ENCODE assay signal across 8 mouse cellular contexts in the genomic region with DNA sequence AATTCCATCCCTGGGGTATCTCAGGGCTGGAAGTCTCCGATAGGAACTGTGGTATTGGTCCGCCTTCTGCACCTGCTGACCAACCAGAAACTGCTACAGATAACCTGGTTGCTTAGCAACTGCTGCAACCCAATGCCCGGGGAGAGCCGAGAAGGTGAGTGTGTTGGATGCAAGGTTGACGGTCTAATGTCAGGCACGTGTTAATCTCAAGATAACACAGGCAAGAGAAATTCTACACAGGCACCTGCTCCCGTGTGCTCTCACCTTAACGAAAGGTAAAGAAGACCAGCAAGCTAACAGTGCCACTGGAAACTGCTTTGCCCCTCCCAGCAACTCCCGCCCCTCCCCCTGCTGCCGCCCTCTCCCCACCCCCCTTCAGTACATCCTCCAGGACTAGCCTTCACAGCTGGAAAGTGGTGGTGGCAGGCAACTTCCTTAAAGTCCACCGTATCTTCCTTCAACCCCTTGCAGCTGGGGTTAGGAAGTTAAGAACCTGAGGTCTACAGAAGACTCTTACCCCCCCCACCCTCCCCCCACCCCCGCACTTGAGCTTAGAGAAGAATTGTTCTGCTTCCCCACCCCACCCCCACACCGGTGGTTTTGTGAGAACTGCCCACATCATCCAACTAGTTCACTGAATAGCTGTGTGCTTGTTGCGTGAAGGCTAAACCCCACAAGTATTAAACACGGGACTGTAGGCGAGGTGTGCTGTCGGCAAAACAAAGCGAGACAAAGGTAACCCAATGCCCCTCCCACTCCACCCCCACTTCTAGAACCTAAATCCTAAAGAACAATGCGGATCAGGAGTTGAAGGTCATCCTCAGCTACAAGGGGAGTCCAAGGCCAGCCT. TPM values are rescaled to one million over a fixed set of nuclear protein-coding genes. Genes with fewer than 3 reads are reported as not detected.
A peak's percentile ranks its signal among the peaks of the same experiment; 100 is the strongest.
DNase-seq lines count a peak whose midpoint lies in the region; ATAC-seq and TF ChIP-seq lines count a peak whose summit lies in the region.

No protein-coding gene starts in this region.

- no peak overlapping the region; the same call in 1 of the 2 replicates for H3K4me2 ChIP-seq in kidney, embryonic 14.5 days (replicated peaks; ENCODE audit: low read depth, low read length)

- 0 out of 2 replicates have a peak, but pooled peaks cover 4% of the 10 kb centered on the region for H3K4me1 ChIP-seq in kidney, embryonic 14.5 days (ENCODE audit: control insufficient read depth, insufficient read depth, low read length)
- H3K4me1 ChIP-seq in G1E (ENCODE audit: insufficient read depth, low read depth, low read length): peaks cover 81% of the 10 kb centered on the region
- peaks cover 100% of the 10 kb centered on the region for H3K4me1 ChIP-seq in megakaryocyte, embryonic 14.5 days

- H3K36me3 ChIP-seq in kidney, embryonic 14.5 days (ENCODE audit: control insufficient read depth, insufficient read depth, low read length): no peaks in the 10 kb centered on the region
- no peaks in the 10 kb centered on the region for H3K36me3 ChIP-seq in G1E (replicated peaks)
- peaks cover 57% of the 10 kb centered on the region for H3K36me3 ChIP-seq in megakaryocyte, embryonic 14.5 days (replicated peaks; ENCODE audit: low read length)

- no peak for TF ChIP-seq CTCF in G1E (IDR thresholded peaks at IDR 0.05; ENCODE audit: low read depth, low read length)

- 21% methylated on average over 19 of the region's 19 CpGs for WGBS in kidney, embryonic 14.5 days

- no peak overlapping the region for H3K9ac ChIP-seq in kidney, embryonic 14.5 days (ENCODE audit: low read depth, low read length)

- H3K9me3 ChIP-seq in kidney, embryonic 14.5 days (ENCODE audit: control insufficient read depth, low read length): no peaks in the 10 kb centered on the region
- H3K9me3 ChIP-seq in G1E (replicated peaks): no peaks in the 10 kb centered on the region
- H3K9me3 ChIP-seq in megakaryocyte, embryonic 14.5 days: no peaks in the 10 kb centered on the region

- ATAC-seq in kidney, embryonic 14.5 days (ENCODE audit: low FRiP score, low TSS enrichment): 0 out of 2 replicates have a peak, but pooled peaks have one; percentile 33
- peak; percentile 55 for ATAC-seq in G1E (ENCODE audit: extremely low read depth, insufficient number of reproducible peaks, low FRiP score, poor library complexity, severe bottlenecking)
- ATAC-seq in granulocyte monocyte progenitor cell, adult 5-6 weeks (replicated peaks; ENCODE audit: poor library complexity, severe bottlenecking): peak; percentile 60

- no peak overlapping the region for H3K27ac ChIP-seq in kidney, embryonic 14.5 days (ENCODE audit: low read depth, low read length)

- no peak for DNase-seq in kidney, adult 8-10 months
- DNase-seq in G1E (ENCODE audit: low spot score): peak; percentile 66
- DNase-seq in gastrocnemius, postnatal 10 days: no peak
- no peak for DNase-seq in right cerebral cortex, postnatal 4 days
- DNase-seq in adrenal gland, adult 18-20 months (ENCODE audit: low spot score in 2 of 2): no peak

- no peaks in the 10 kb centered on the region for H3K27me3 ChIP-seq in kidney, embryonic 14.5 days (ENCODE audit: control insufficient read depth, insufficient read depth, low read length)
- H3K27me3 ChIP-seq in G1E (ENCODE audit: insufficient read depth, low read length): peaks cover 37% of the 10 kb centered on the region
- H3K27me3 ChIP-seq in megakaryocyte, embryonic 14.5 days (replicated peaks): no peaks in the 10 kb centered on the region

- H3K4me3 ChIP-seq in kidney, embryonic 14.5 days (ENCODE audit: low read length): no peak overlapping the region; the same call in 1 of the 2 replicates
- H3K4me3 ChIP-seq in G1E (ENCODE audit: low read depth, low read length): peak overlapping the region; percentile 41; the same call in 1 of the 2 replicates
- peak overlapping the region; percentile 82 for H3K4me3 ChIP-seq in megakaryocyte, embryonic 14.5 days (replicated peaks)

RNA-seq across cellular contexts. Expression of gene Tbc1d7, which starts 44.1 kb away (rescaled TPM):
- polyA plus RNA-seq in kidney, embryonic 14.5 days (2014; fragmentation: Nextera tagmentation; extraction: Ambion mirVana): 61.1 and 64.8 TPM in 2 replicates
- total RNA-seq in G1E (2014; fragmentation: Nextera tagmentation) (82.5 and 87.3 TPM in 2 replicates), G1E (2017) (9.4 and 18.2 TPM in 2 replicates)
- polyA plus RNA-seq in G1E (2012): 10.9 and 11.6 TPM in 2 replicates
- 16.7 and 34.8 TPM in 2 replicates for total RNA-seq in granulocyte monocyte progenitor cell, adult 5-6 weeks (2014; fragmentation: Nextera tagmentation)
- 8.2 and 12.7 TPM in 2 replicates for total RNA-seq in granulocyte monocyte progenitor cell, adult 5-6 weeks (2017)
- 2.7 and 6.9 TPM in 2 replicates for polyA plus RNA-seq in megakaryocyte, embryonic 14.5 days (2012; ENCODE audit: insufficient read depth, low replicate concordance)
- 10 to 100 TPM; 26.8 to 28.3 TPM for total RNA-seq in gastrocnemius, postnatal 10 days (2021)
- total RNA-seq in adrenal gland, adult 18-20 months (2021): 10 to 100 TPM; 11.4 to 13.5 TPM
